Mouse (Mus musculus) left cerebral cortex, adult 8-10 months (tissue): ENCODE results near the gene Cntnap5b. TPM values are rescaled to one million over a fixed set of nuclear protein-coding genes. Genes with fewer than 3 reads are reported as not detected.
A peak's percentile ranks its signal among the peaks of the same experiment; 100 is the strongest.

ENCODE experiments used
- DNase-seq, 2 experiments: peaks; one replicate each; pipeline ENCODE4 v3.0.0; 2022; ENCODE audit warnings: low spot score in 2 of 2
- total RNA-seq, 4 experiments: library from RNA; stranded (reverse); gene quantifications; 2 replicates each; pipeline ENCODE4 v1.2.4; 2022

Gene Cntnap5b
- total RNA-seq, 4 experiments from 2014 or later = 15.1 to 18.5 (median 17.2) TPM

GRCm38 (mm10) chr1:100163588-100164357 is 391.2 kb downstream of the Cntnap5b start:
- DNase-seq = no peak

- DNase-seq = no peak
These were observed 399.0 kb downstream of the Cntnap5b start for GRCm38 (mm10) chr1:100171566-100171965.

- no peak for DNase-seq
These were observed 407.5 kb downstream of the Cntnap5b start for GRCm38 (mm10) chr1:100180050-100180449.

- DNase-seq = peak in 1 of 2 experiments; percentile 8
These were observed 459.5 kb downstream of the Cntnap5b start for GRCm38 (mm10) chr1:100231980-100232608.

- no peak for DNase-seq
These were observed 479.4 kb downstream of the Cntnap5b start for GRCm38 (mm10) chr1:100251964-100252363.

- DNase-seq = no peak
These were observed 538.1 kb downstream of the Cntnap5b start for GRCm38 (mm10) chr1:100310687-100311086.

- no peak for DNase-seq
These were observed 558.5 kb downstream of the Cntnap5b start for GRCm38 (mm10) chr1:100331066-100331465.

- no peak for DNase-seq
These were observed 597.0 kb downstream of the Cntnap5b start for GRCm38 (mm10) chr1:100369415-100370113.

GRCm38 (mm10) chr1:100386252-100386651 is 613.7 kb downstream of the Cntnap5b start:
- no peak for DNase-seq

GRCm38 (mm10) chr1:100394034-100394433 is 621.5 kb downstream of the Cntnap5b start:
- no peak for DNase-seq

- no peak for DNase-seq
These were observed 644.2 kb downstream of the Cntnap5b start for GRCm38 (mm10) chr1:100416658-100417224.

GRCm38 (mm10) chr1:100430038-100430774 is 657.6 kb downstream of the Cntnap5b start:
- no peak for DNase-seq

GRCm38 (mm10) chr1:100463877-100464276 is 691.3 kb downstream of the Cntnap5b start:
- no peak for DNase-seq

GRCm38 (mm10) chr1:100465226-100465625 is 692.7 kb downstream of the Cntnap5b start:
- DNase-seq = no peak

- no peak for DNase-seq
These were observed 695.0 kb downstream of the Cntnap5b start for GRCm38 (mm10) chr1:100467595-100467994.

- no peak for DNase-seq
These were observed 737.3 kb downstream of the Cntnap5b start for GRCm38 (mm10) chr1:100509866-100510265.
